Mouse (Mus musculus): ENCODE data around the gene Cacna1i.
A peak's percentile ranks its signal among the peaks of the same experiment; 100 is the strongest.

Gene Cacna1i

DNA sequence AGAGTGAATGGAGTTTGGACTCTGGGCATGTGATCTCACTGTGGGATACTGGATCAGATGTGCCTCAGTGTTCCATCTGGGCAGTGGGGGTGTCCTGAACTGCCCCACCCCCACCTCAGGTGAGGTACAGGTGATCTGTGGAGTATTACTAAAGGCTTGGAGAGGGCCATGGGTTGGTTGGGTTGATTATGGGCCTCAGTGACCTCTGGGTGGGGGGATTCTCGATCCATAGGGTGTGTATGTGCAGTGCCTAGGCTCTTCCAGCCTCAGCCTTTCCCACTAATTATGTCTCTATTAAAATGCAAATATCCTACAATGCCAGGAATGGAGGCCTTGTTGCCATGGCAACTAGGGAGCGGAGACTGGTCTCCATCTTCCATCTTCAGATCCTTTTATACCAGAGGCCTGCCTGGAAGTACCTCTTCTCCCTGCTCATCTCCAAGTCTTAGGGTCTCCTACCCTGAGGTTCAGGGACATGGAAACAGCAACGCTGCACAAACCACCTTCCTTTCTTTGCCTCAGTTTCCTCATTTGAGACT is 15.1 kb upstream of the Cacna1i start:
- no peak for DNase-seq (ENCODE audit: low spot score in 2 of 2)

DNA sequence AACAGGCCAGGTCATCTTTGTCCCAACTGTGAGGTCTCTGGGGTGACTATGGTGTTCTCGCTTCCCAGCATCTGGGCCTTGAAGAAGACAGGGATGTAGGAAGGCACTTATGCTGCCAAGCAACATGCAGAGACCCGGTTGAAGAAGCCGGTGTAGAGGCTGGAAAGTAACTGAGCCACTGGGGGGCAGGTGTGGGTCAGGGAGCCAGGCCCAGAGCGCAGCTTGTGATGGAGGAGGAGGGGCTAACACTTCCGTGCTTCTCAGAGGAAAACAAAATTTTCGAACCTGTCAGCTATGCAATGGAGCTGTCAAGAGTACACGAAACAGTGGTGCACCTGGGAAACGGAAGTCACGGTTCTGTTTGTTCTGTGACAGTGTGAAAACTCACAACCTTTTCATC is 9.9 kb upstream of the Cacna1i start:
- no peak for DNase-seq (ENCODE audit: low spot score in 2 of 2)

DNA sequence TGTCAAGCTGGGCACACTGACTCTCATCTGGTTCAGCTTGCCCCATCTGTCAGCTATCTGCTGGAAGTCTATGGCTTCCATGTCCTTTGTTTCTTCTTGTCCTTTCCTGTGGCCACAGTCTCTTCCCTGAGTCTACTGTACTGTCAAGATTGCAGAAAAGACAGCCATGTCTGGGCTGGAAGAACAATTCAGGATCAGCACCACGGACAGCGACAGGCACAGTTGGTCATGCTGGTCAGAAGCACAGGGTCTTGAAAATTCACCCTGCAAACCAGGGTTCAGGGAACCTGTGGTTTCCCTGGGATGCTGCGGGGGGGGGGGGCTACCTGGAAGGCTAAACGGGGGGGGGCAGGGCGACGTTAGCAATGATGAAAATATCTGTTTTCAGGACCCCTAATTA is 9.4 kb upstream of the Cacna1i start:
- DNase-seq (ENCODE audit: low spot score in 2 of 2) = no peak

DNA sequence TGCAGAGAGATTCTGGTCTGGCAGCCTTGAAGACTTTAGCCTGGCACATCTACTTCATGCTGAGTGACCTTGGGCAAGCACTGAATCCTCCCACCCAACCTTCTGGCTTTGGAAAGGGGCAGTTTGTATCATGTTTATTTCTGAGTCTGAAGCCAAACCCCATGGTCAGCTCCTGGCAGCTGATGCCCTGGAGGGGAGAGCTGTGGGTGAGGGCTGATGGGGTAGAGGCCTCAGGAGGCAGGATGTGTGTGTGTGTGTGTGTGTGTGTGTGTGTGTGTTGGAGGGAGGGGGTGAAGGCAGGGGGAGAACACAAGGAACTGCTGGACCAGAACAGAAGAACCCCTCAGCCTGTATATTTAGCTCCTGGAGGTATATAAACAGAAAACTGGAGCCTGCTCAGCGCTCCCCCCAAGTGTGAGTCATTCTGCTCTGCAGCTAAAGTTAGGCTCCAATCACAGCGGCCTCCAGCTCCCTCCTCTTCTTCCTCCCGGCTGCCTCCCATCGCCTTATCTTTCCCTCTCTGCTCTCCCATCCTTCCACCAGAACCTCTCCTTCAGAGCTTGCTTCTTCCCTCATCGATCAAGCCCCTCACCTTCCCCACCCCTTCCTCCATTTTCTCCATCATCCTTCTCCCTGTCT is 8.8 kb upstream of the Cacna1i start:
- DNase-seq (ENCODE audit: low spot score in 2 of 2) = peak; percentile 84 to 87

DNA sequence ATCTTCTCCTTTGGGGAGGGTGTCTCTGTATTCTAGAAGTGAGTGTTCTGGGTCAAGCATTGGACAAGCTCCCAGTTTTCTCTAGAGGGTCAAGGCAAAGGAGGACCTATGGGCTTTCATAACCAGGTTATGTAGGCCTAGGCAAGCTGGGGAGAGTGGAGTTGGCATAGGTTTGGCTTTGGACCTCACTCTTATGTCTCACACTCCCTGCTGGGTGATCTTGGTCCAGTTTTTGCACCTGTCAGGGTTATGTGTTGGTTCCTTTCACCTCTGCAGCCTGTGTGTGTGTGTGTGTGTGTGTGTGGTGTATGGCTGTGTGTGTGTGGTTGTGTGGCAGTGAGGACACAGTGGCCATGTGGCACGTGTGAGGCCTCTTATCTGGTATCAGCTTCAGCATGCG is 8.0 kb upstream of the Cacna1i start:
- DNase-seq (ENCODE audit: low spot score in 2 of 2) = no peak

DNA sequence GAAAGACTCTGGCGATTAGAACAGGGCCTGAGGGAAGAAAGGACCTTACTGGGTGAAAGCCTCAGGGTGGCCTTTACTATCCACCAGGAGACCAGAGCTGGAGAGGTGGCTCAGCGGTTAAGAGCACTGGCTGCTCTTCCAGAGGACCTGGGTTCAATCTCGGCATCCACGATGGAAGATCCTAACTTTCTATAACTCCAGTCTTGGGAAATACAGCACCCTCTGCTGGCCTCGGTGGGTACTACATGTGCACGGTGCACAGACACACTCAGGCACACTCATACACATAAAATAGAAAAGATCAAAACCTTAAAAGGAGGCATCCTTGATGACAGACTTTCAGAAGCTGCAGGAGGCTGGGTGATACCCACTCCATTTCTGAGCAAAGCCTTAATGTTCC is 6.4 kb upstream of the Cacna1i start:
- no peak for DNase-seq (ENCODE audit: low spot score in 2 of 2)

DNA sequence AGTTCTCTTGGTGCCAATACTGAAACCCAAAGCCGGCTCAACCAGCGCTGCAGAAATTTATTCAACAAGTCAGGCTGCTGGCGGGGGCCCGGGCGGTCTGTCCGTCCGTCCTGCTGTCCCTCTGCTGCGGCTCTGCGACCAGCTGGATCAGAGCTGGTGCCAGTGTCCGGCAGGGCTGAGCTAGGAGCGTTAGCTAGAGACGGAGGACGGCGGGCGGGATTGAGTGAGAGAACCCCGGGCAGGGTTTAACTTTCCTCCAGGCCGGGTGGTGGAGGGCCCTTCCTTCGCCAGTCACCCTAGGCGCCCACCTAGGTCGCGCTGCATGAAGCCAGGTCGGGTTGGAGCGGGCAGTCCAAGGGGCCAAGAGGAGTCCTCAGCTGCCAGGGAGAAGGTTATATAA is 998 bp downstream of the Cacna1i start:
- DNase-seq (ENCODE audit: low spot score in 2 of 2) = no peak

DNA sequence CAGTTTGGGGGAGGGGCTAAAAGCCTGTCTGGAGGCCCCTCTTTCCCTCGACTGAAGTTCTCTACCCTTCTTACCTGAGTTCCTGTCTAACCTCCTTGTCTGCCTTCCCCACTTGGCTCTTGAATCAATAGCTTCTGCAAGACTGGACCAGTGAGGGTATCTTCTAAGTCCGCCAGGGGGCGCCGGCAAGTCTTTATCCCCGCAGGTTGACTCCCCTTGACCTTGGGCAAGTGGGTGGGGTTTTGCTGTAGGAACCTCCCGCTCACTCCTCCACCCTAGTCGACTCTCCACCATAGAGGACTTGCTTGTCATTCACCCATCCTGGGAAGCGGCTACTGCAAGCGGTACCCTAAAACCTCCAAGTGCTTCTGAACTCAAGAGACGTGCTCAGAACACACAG is 2.4 kb downstream of the Cacna1i start:
- peak; percentile 74 to 81 for DNase-seq (ENCODE audit: low spot score in 2 of 2)

DNA sequence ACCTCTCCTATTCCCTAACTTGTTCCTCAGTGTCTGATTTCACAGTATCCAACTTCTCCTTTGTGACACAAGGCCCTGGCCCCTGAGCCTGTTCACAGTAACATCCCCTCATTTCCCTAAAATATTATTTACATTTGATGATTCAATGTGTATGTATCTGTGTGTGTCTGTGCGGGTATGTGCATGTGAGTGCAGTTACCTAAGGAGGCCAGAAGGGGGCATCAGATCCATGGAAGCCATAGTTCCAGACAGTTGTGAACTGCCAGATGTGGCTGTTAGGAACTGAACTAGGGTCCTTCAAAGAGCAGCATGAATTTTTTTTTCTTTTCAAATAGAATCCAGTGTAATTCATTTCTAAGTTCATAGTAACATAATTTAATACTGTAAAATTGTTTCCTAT is 10.1 kb downstream of the Cacna1i start:
- DNase-seq (ENCODE audit: low spot score in 2 of 2) = no peak

DNA sequence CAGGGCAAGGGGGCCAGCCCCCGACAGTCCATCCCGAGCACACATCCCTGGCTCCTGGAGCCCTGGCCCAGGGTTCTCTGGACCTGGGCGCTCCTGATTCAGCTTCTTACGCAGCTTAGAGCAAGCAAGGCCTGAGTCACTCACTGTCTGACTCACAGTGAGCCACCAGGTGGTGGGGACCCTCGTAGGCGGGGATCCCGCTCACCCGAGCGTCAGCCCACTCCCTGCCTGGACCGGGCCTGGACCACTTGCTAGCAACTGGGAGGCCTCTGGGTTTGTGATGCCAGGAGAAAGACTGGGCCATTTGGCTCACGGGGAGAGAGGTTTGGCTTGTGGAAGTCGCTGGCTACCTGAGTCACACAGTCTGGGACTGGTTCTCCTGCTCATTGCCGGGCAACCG is 16.7 kb downstream of the Cacna1i start:
- peak in 1 of 2 experiments; percentile 67 for DNase-seq (ENCODE audit: low spot score in 2 of 2)

DNA sequence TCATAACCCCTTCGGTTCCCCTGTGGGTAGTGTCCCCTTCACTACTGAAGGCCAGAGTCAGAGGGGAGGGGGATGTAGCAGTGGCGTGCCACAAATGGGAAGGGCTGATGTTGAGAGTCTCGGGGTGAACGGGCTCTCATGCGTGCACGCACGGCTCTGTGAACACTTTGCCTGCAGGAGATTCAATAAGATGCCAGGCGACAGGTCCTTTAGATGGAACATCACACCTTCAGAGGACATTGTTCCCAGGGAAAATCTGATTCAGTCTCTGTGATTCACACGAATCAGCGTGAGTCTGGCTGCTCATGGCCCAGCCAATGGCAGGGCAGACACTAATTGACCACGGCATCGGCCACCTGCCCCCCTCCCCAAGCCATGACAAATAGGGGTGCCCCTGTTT is 17.1 kb downstream of the Cacna1i start:
- DNase-seq (ENCODE audit: low spot score in 2 of 2) = no peak

DNA sequence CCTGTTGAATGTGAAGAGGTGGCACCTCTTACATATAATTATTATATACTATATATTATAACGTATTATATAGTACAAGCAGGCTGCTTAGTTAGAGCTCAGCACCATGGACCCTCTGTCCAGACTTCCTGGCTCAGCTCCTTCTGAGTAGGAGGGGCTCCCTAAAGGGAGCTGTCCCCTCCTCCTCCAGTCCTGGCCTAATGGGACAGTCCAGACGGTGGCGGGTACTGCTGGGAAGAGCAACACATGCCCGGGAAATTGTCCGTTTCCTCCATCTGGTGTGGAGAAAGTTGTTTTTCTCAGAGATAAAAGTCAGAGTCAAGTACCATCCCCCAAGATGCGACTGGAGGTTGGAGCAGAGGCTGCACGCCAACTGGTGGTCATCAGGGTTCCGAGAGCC is 19.1 kb downstream of the Cacna1i start:
- no peak for DNase-seq (ENCODE audit: low spot score in 2 of 2)

DNA sequence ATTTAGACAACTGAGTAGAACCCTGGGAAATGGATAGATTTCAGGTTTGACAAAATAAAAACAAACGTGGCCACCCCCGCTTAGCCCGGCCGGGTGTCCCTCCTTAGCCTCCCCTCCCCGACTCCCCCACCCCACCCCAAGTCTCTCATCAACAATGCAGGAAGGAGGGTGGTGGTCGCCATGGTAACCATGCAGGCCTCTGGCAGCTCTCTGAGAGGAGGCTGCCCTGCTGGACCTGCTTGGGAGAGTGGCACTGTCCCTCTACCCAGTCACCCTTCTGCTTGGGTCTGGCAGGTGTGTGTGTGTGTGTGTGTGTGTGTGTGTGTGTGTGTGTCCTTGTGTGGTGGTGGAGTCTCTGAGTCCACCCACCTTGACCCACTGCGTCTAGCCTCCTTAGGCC is 27.7 kb downstream of the Cacna1i start:
- DNase-seq (ENCODE audit: low spot score in 2 of 2) = no peak

DNA sequence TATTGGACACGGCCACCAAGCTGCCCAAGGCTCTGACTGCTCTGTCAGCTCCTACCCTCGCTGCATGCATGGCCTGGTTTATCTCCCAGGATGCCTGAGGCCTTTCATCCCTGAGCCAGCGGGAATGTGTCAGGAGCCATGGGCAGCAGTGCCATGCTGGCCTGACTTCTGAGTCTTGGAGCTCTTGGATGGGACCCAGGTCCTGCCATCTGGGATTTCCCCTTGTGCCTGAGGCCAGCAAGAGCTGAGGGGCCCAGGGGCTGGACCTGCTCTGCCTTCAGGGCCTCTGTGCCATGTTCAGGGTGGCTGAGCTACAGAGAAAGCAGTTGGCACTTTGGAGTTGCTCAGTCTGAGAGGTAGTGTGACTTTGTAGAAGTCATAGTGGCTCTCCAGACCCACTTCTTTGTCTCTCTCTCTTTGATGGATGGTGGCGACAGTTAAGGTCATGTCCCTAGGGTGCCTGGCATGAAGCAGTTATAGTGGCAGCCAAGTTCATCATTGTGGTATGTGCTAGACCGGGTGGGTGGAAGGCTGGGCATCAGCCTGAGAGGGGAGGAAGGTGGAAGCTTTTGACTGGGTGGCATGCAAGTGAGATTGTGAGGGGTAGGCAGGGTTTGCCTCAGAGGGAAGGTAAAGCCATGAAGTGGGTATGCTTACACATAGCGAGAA is 30.1 kb downstream of the Cacna1i start:
- DNase-seq (ENCODE audit: low spot score in 2 of 2) = no peak

DNA sequence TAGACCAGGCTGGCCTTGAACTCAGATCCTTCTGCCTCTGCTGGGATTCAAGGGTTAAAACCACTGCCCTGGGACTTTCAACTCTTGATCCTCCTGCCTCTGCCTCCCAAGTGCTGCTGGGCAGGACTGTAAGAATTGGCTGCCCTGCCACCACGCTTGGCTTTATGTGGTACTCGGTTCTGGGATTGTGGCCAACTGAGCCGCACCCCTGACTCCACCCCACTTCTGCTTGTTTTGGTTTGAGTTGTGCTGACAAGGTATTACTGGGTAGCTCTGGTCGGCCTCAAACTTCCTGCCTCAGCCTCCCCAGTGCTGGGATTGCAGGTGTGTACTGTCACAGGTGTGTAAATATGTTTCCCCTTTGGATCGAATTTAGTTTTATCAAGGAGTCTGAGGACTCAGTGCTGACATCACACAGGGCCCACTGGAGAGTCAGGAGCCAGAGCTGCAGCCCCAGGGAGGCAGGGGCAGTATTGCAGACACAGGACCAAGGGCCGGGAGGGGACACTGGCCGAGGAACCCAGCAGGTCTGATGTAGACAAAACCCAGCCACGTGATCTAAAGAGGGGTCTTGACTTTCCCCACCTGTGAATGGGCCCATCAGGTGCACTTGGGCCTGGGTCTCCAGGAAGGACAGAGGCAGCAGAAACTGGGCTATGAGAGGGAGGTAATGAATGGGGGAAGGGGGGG is 30.9 kb downstream of the Cacna1i start:
- DNase-seq (ENCODE audit: low spot score in 2 of 2) = no peak

DNA sequence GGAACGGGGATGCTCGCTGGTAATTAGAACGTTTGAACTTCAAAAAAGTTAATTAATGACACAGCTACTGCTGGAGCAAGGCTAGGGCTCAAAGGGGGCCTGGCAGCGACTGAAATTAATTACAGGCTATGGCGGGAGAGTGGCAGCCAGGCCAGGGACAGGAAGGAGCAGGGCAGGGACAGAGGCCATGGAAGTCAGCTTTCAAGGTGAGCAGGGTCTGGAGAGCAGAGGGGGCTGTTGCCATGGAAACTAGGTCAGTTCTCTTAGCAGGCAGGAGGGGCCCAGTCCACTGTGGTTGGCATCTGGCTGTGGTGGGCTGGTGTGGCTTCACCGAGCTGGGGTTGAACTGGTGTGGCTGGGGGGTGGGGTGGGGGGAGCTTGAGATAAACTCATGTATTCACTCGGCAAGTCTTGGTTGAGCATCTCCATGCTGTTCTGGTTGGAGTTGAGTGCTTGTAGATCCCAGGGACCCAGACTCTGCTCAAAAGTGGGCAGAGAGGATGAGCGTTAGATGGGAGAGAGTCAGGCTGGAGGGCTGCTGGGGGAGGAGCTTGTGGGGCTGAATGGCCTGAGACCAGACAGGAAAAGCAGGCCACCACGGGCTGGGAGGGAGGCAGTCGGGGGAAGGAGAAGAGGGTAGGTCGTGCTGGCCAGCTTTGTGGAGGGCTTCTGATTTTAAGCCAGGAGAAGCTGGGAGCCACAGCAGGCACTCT is 31.7 kb downstream of the Cacna1i start:
- DNase-seq (ENCODE audit: low spot score in 2 of 2) = no peak

DNA sequence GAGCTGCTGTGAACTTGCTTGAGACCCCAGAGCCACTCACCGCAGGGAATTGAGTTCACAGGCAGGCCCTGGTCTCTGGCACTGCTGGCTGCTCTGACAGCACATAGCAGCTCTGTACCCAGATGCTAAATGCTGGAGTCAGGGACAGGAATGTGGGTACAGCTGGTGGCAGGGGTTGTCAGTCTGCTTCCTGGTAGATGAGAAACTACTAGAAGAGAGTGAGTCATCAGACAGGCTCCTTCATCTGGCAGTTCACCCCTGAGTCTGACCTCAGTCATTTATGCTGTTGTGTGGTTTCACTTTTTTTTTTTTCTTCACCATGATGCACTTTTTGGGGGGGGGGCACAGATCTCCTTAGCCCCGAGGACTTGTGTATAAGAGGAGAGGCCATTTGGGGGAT is 32.3 kb downstream of the Cacna1i start:
- no peak for DNase-seq (ENCODE audit: low spot score in 2 of 2)

DNA sequence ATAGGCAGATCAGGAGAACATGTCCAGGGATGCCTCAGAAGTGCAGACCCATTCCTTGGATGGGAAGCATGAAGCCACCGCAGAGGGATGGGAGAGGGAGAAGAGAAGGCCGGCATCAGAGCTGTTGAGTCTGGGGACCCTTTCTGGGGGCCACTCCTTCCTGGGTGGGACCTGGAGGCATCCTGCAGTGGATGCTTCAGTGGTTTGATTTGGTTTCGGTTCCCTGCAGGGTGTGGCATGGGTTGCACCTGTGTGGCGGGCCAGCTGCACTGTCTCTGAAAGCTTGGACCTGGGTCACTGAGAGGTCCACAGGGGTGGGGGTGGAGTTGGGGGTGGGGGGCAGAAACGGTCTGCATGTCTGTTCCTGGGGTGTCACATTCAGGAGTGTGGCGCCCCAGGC is 32.9 kb downstream of the Cacna1i start:
- no peak for DNase-seq (ENCODE audit: low spot score in 2 of 2)

DNA sequence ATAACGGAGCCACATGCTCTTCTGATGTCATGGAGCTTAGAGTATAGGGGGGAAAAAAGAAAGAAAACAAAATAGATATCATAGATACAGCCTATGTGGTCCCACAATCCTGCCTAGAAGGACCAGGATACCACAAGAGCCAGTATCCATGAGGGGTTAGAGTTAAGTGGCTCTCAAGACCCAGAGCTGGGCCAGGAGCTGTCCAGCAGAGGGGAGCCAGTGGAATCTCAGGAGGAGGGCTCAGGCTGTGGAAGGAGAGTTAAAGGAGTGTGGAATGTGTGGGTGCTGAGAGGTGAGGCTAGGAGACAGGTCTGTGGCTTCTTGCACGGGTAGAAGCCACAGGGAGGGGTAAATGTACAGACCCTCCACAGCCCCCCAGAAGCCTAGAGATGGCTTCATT is 38.2 kb downstream of the Cacna1i start:
- DNase-seq (ENCODE audit: low spot score in 2 of 2) = no peak

DNA sequence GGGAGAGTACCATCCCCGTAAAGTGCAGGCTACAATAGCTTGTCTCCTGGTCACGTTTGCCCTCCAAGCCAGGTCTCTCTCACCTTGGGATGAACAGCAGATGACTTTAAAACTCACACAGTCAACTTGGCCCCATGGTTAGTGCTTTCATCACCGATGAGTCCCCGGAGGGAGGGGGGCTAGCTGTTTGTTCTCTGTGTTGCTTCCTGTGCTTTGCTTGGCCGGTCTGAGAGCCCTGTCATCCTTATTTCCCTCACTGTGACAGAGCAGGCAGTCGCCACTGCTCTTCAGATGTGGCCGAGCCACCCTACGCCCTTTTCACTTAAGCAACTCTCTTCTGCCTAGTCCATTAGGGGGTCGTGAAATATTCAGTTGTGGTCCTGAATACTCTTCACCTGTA is 38.7 kb downstream of the Cacna1i start:
- no peak for DNase-seq (ENCODE audit: low spot score in 2 of 2)

DNA sequence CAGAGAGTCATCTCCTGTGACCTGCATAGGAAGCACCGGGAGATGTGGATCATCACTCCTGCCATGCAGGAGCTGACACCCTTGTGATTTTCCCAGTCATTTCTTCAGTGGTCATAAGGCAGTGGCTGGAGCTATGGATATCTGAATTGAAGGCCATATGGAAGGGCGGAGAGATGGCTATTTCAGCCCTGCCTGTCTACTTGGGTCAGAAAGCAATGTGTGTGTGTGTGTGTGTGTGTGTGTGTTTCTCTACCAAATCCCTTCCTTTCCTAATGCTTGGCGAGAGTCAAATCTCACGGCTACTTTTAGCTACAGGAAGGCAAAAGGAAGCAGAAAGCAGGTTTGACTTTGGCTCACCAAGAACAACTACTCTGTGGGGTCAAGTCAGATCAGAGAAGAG is 39.9 kb downstream of the Cacna1i start:
- DNase-seq (ENCODE audit: low spot score in 2 of 2) = no peak

DNA sequence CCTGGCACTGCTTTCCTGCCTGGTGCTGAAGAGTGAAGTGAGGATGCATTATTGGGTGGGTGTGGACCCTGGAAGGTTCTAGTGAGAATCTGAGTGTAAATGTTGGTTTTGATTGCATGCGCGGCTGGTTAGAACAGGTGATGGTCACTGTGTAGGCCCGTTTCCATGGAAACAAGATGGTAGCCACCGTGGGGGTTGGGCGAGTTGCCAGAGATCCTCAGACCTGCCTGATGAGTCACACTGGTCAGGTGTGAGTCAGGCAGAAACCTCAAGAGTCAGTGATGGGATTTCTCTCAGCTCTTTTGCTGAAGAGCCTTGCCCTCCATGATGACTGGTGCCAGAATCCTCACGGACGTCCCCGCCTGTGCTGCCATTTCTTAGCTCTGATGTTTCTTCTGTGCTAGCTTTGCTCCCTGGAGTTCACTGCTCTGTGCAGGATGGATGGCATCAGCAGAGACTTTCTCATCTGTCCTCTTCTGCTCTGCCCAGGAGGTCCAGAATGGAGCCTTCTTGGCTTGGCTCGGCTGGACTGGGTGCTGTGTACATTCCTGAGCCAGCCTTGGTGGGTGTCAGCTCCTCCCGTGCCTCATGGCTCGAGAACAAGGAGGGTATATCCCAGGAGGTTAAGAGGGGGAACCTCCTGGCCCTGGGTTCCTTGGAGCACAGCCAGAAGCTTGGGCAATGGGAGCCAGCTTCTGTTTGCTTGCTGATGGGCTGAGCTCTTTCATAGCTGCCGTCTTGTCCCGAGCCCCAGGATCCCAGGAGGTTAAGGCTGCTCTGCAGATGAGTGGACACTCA is 40.9 kb downstream of the Cacna1i start:
- peak in 1 of 2 experiments; percentile 57 for DNase-seq (ENCODE audit: low spot score in 2 of 2)
